Mouse (Mus musculus): Measurements from ENCODE around the gene Sp3. TPM values are rescaled to one million over a fixed set of nuclear protein-coding genes. Genes with fewer than 3 reads are reported as not detected.

Gene Sp3
- total and polyA plus RNA-seq, 3 experiments, result 27.8 to 299 (median 34.9) TPM

DNA sequence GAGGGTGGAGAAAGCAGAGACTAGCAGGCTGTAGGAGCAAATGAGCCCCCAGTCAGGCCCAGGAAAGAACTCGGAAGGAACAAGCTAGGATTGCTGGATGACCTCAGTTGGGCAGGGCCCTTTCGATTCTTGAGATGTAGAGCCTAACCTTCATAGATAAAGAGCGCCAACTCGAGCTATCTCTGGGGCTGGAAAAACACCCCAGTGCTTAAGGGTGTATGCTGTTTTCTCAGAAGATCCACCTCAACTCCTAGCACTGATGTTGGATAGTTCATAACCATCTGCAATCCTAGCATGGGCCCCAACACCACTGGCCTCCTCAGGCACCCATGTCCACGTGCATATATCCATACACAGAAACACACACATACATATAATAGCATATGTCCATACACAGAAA is 21.7 kb upstream of the Sp3 start:
- H3K4me3 ChIP-seq (ENCODE audit: control insufficient read depth in 1 of 2, insufficient read depth in 1 of 2, low read depth in 2 of 2, low read length in 2 of 2), result no peak overlapping the region; a peak in 1 of 4 replicates
- TF ChIP-seq GATA1 (IDR thresholded peaks at IDR 0.05; ENCODE audit: low read depth, low read length) (no peak; the same call in 1 of the 2 replicates), USF2 (IDR thresholded peaks at IDR 0.05; ENCODE audit: borderline replicate concordance in 1 of 2, insufficient read depth in 1 of 2, low read depth in 1 of 2, low read length in 2 of 2) (no peak), TCF12 (IDR thresholded peaks at IDR 0.05; ENCODE audit: low read depth, low read length) (no peak), BHLHE40 (IDR thresholded peaks at IDR 0.05; ENCODE audit: borderline replicate concordance, low read depth, low read length) (no peak), ELF1 (IDR thresholded peaks at IDR 0.05; ENCODE audit: low read depth, low read length) (no peak), TAL1 (IDR thresholded peaks at IDR 0.05; ENCODE audit: low read length) (no peak), CHD2 (IDR thresholded peaks at IDR 0.05; ENCODE audit: low read length) (no peak), CTCF (IDR thresholded peaks at IDR 0.05 in 2 of 3, conservative IDR thresholded peaks at IDR 0.05 in 1 of 3; ENCODE audit: control insufficient read depth in 1 of 3, insufficient read depth in 1 of 3, low read depth in 2 of 3, low read length in 3 of 3, poor library complexity in 1 of 3, severe bottlenecking in 1 of 3) (no peak), TBP (IDR thresholded peaks at IDR 0.05; ENCODE audit: low read depth, low read length) (no peak), ZMIZ1 (IDR thresholded peaks at IDR 0.05; ENCODE audit: low read depth, low read length) (no peak), MAX (IDR thresholded peaks at IDR 0.05; ENCODE audit: low read length) (no peak), CHD1 (IDR thresholded peaks at IDR 0.05; ENCODE audit: low read depth, low read length) (no peak), MXI1 (IDR thresholded peaks at IDR 0.05; ENCODE audit: low read depth, low read length) (no peak), NELFE (IDR thresholded peaks at IDR 0.05; ENCODE audit: low read depth, low read length) (no peak)

DNA sequence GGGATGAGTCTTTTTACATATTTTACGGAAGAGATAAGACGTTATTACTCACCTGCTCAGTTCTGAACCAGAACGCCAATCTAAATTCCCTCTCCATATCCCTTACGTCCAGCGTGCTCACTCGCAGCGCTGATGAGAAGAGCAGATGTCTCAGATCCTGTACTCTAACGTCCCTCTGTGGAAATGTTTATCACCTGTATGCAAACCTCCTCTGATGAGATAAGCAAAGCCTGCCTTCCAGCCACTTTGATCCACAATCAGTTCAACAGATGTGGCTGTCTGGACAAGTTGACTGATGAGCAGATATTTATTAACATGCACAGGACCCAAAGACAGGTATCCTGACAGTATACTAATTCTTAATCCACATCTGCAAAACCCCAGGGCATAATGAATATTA is 19.9 kb upstream of the Sp3 start:
- no peak overlapping the region for H3K27ac ChIP-seq (ENCODE audit: control insufficient read depth, low read depth, low read length)
- no peak for DNase-seq (ENCODE audit: low read depth, low spot score)
- no peaks in the 10 kb centered on the region for H3K9me3 ChIP-seq (replicated peaks; ENCODE audit: insufficient read depth, low read length)
- H3K79me2 ChIP-seq (ENCODE audit: control insufficient read depth, insufficient read depth, low read length, poor library complexity), result no peaks in the 10 kb centered on the region
- H3K27me3 ChIP-seq (ENCODE audit: control insufficient read depth in 1 of 2, insufficient read depth in 2 of 2, low read length in 2 of 2), result no peaks in the 10 kb centered on the region
- H3K9ac ChIP-seq (ENCODE audit: control insufficient read depth, low read depth, low read length, poor library complexity, severe bottlenecking), result no peak overlapping the region
- peaks cover 24 to 42% of the 10 kb centered on the region in 2 experiments for H3K4me1 ChIP-seq (ENCODE audit: control insufficient read depth in 1 of 2, insufficient read depth in 2 of 2, low read length in 2 of 2)
- 0 out of 4 replicates have a peak overlapping the region, but pooled peaks of 1 of the 2 experiments have one; percentile 2 for H3K4me3 ChIP-seq (ENCODE audit: control insufficient read depth in 1 of 2, insufficient read depth in 1 of 2, low read depth in 2 of 2, low read length in 2 of 2)
- TF ChIP-seq RCOR1 (IDR thresholded peaks at IDR 0.05; ENCODE audit: low read depth, low read length), result no peak
- no peak for TF ChIP-seq TBP (IDR thresholded peaks at IDR 0.05; ENCODE audit: low read depth, low read length)
- TF ChIP-seq GATA1 (IDR thresholded peaks at IDR 0.05; ENCODE audit: low read depth, low read length), result 0 out of 2 replicates have a peak, but pooled peaks have one; percentile 56
- TF ChIP-seq EP300 (IDR thresholded peaks at IDR 0.05; ENCODE audit: low read depth in 1 of 2, low read length in 2 of 2), result peak; percentile 4 to 24; a peak in 1 of 4 replicates
- peak; percentile 18; the same call in 1 of the 2 replicates for TF ChIP-seq MYC (IDR thresholded peaks at IDR 0.05; ENCODE audit: low read depth, low read length)
- TF ChIP-seq CTCF (IDR thresholded peaks at IDR 0.05 in 2 of 3, conservative IDR thresholded peaks at IDR 0.05 in 1 of 3; ENCODE audit: control insufficient read depth in 1 of 3, insufficient read depth in 1 of 3, low read depth in 2 of 3, low read length in 3 of 3, poor library complexity in 1 of 3, severe bottlenecking in 1 of 3), result no peak
- peak; percentile 47 for TF ChIP-seq TCF12 (IDR thresholded peaks at IDR 0.05; ENCODE audit: low read depth, low read length)
- H3K36me3 ChIP-seq (ENCODE audit: control insufficient read depth in 1 of 2, insufficient read depth in 2 of 2, low read length in 2 of 2), result peaks cover 0 to 32% of the 10 kb centered on the region in 2 experiments; a peak in 2 of 4 replicates

More for the DNA sequence above, 21.7 kb upstream of the Sp3 start:
- peaks cover 0 to 34% of the 10 kb centered on the region in 2 experiments; a peak in 2 of 4 replicates for H3K36me3 ChIP-seq (ENCODE audit: control insufficient read depth in 1 of 2, insufficient read depth in 2 of 2, low read length in 2 of 2)
- H3K79me2 ChIP-seq (ENCODE audit: control insufficient read depth, insufficient read depth, low read length, poor library complexity), result no peaks in the 10 kb centered on the region
- peak overlapping the region; percentile 4; the same call in 1 of the 2 replicates for H3K27ac ChIP-seq (ENCODE audit: control insufficient read depth, low read depth, low read length)
- no peak for DNase-seq (ENCODE audit: low read depth, low spot score)
- H3K9me3 ChIP-seq (replicated peaks; ENCODE audit: insufficient read depth, low read length), result no peaks in the 10 kb centered on the region
- H3K27me3 ChIP-seq (ENCODE audit: control insufficient read depth in 1 of 2, insufficient read depth in 2 of 2, low read length in 2 of 2), result no peaks in the 10 kb centered on the region
- H3K4me1 ChIP-seq (ENCODE audit: control insufficient read depth in 1 of 2, insufficient read depth in 2 of 2, low read length in 2 of 2), result peaks cover 25 to 47% of the 10 kb centered on the region in 2 experiments
- H3K9ac ChIP-seq (ENCODE audit: control insufficient read depth, low read depth, low read length, poor library complexity, severe bottlenecking), result peak overlapping the region; percentile 6
